Mouse (Mus musculus): ENCODE measurements at regions not wholly inside any gene's neighbourhood (a gene's known extent, or its start where the extent isn't known, plus 50 kb on each side); places are given as distances from the start of the nearest gene placed in this dataset.

DNA sequence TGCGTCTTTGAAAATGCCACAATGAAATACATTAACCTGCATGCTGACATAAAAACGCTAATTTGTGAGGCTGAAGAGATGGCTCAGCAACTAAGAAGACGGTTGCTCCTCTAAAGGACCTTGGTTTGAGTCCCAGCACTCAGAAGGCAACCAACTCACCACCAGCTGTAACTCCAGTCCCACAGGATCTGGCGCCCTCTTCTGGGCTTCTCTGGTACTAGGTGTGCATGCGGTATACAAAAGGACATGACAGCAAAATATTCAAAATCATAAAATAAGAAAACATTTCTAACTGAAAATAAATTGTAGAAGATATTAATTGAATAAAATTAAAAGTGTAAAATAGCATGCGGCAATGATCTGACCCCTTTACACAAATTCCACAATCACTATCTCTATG, 1539.7 kb upstream of the Gulo start:
- DNase-seq: no peak

DNA sequence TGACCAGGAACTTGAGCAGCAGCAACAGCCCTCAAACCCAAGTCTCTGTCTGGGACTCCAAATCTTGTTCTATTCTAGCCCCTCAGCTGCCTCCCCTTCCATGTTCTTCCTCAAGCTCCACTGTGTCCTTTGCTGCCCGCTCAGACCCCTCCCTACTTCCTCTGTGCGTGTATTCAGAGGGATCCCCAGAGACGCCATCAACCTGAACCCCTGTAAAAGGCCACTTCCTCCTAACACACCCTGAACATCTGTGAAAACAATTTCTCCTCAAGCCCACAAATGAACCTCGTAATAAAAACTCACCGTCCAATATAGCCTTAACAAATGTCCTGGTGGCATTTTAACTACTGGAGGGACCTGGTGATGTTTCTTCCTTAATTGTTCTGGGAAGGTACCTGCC, 1536.0 kb upstream of the Gulo start:
- DNase-seq: peak; percentile 98

- DNase-seq: peak; percentile 98
Observed at GRCm38 (mm10) chr14:67541271-67541711, 1532.3 kb upstream of the Gulo start.

GRCm38 (mm10) chr14:67538696-67539095, 1529.7 kb upstream of the Gulo start:
- DNase-seq: peak; percentile 93

DNA sequence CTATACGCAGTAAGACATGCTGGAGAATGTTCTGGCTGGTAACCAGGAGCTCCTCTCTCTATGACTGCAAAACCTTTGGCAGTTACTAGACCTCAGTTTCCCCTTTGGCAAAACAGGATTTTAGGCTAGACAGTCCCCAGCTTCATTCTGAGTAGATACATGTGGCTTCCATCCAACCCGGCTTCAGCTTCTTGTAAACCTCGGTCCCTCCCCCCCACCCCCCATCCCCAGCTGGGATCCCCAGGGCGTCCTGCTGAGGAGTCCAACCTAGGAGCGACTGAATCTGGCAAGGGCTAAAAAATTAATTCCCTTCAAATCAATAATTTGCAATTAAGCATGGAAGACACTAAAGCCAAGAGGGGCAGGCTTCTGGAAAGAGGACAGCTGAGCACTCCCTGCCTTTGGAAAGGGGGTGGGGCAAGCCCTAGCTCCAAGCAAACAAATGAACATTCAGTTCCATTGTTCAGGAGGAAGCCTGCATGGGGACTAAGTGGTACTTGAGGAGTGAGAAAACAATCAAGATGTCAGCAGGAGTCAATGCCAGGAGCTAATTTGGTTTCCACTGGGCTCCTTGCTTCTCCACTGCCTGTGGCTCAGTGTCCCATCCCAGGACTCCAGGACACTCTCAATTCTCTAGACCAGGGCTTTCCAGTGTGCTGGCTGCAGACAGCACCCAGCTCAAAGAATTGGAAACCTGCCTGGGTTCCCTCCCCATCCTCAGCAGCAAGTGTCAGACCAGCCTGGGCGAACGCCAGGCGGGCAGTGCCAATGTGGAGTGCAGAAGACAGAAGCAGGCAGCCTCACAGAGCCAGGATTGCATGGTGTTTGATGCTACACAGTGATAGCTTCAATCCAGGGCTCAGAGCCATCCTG, 1528.0 kb upstream of the Gulo start:
- peak; percentile 96 for DNase-seq

GRCm38 (mm10) chr14:67506729-67507395, 1497.9 kb upstream of the Gulo start:
- peak; percentile 71 for DNase-seq

GRCm38 (mm10) chr14:67492086-67492485, 1483.1 kb upstream of the Gulo start:
- DNase-seq: no peak

DNA sequence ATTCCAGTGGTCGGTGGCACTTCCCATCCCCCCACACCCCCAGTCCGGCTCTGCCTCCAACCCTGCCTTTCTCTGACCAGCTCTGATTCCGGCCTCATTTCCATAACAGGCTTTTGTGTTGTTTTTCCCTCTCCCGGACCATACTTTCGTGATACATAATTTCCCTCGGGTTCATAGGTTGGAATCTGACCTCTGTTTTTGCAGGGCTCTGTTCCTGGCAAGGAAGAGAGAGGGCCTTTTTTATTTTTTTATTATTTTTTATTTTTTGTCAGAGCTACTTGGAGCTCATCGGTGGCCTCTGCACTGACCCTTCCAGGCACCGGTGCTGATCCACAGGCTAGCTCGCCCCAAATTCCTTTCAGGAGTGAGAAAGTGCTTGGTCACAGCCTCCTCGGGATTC, 1477.7 kb upstream of the Gulo start:
- peak; percentile 89 for DNase-seq

DNA sequence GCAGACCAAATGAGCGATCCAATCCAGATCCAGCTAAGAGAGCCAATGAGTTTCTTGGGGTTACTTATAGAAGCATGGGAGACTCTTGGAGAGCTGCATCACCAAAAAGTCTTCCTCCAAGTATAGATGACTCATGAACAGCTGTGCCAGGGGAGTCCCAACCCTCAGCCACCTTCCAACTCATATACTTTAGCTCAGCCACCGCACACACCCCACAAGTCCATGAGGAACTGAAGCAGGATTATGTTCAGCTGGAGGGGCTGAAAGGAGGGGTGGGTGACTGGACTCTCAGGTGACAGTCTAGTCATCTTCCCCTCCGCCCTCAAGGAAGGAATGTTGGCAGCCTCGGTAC, 1476.4 kb upstream of the Gulo start:
- DNase-seq: no peak

- peak; percentile 89 for DNase-seq
Observed at GRCm38 (mm10) chr14:67484533-67485448, 1475.8 kb upstream of the Gulo start.
